Mouse (Mus musculus) hindbrain, embryonic 10.5 days (tissue): ENCODE measurements around the gene Rft1. TPM values are rescaled to one million over a fixed set of nuclear protein-coding genes. Genes with fewer than 3 reads are reported as not detected.

Experiments used
- DNase-seq: peaks from one replicate; pipeline ENCODE4 v3.0.0-alpha.2; 2017; ENCODE audit warnings: low spot score
- H3K27ac ChIP-seq: fragments of 300-500 bp; sonication (generic); 2 replicates; pipeline ENCODE4 v1.5.1; 2016; ENCODE audit warnings: mild to moderate bottlenecking, moderate library complexity
- H3K27me3 ChIP-seq: fragments of 300-500 bp; sonication (generic); 2 replicates; pipeline ENCODE4 v1.6.1; 2016; ENCODE audit warnings: mild to moderate bottlenecking; ENCODE audit not compliant: poor library complexity, insufficient read depth, severe bottlenecking
- H3K36me3 ChIP-seq: fragments of 300-500 bp; sonication (generic); 2 replicates; pipeline ENCODE4 v1.6.1; 2016; ENCODE audit warnings: mild to moderate bottlenecking, moderate library complexity
- H3K4me1 ChIP-seq: fragments of 300-500 bp; sonication (generic); replicated peaks from 2 replicates; pipeline ENCODE4 v1.6.1; 2016; ENCODE audit warnings: mild to moderate bottlenecking
- H3K4me3 ChIP-seq: fragments of 300-500 bp; sonication (generic); 2 replicates; pipeline ENCODE4 v1.5.1; 2016; ENCODE audit warnings: mild to moderate bottlenecking, moderate library complexity
- H3K9me3 ChIP-seq: fragments of 300-500 bp; sonication (generic); 2 replicates; pipeline ENCODE4 v1.6.1; 2016; ENCODE audit warnings: mild to moderate bottlenecking, moderate library complexity
- WGBS: fragments of 180-500 bp; shearing (Covaris S2); methylation state at CpG from one replicate; pipeline ENCODE4 v1.1.7; 2016; 5-methylcytosine and 5-hydroxymethylcytosine counted together
- polyA plus RNA-seq: library from polyadenylated mRNA; unstranded; fragments of >200 nt; fragmentation: Nextera tagmentation; extraction: Ambion mirVana; gene quantifications from 2 replicates; pipeline ENCODE4 v1.2.1, GENCODE M21; 2016

Gene Rft1
- polyA plus RNA-seq = 13.0 and 13.6 TPM in 2 replicates

DNA sequence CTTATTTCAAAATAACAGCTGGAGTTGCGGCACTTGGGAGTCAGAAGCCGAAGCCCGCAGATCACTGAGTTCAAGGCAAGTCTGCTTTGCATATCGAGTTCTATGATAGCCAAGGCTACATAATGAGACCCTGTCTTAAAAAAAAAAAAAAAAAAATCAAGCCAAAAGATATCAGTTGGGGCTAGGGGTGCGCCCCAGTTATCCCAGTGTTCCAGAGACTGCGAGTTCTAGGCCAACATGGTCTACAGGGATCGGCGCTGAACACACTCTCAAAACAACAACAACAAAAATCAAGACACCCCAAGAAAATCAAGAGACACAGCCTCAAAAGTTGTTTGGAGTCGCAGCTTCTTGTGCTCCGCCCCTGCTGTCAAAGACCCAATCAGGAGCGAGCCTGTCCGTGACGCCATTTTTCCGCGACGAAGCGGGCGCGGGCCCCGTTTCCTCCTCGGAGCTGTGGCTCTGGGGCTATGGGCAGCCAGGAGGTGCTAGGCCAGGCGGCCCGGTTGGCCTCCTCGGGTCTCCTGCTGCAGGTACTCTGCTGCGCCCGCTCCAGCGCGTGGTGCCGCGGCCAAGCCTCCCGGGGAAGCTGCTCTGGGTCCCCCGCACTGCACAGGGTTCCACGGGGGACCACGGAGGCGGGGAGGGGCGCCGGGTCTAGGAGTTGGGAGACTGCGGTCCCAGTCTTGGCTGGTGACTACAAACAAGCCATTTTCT is at the start of gene Rft1:
Gene Rft1 (plus strand): TSS at position 418 of the 717 bp plus-strand sequence.
- WGBS = 2% methylated on average over 38 of the region's 38 CpGs
- H3K27me3 ChIP-seq = no peaks in the 10 kb centered on the region
- peak; percentile 99 for DNase-seq

GRCm38 (mm10) chr14:30606817-30607216 is 47.3 kb upstream of the Rft1 start:
- H3K4me3 ChIP-seq = no peak overlapping the region
- H3K27me3 ChIP-seq = no peaks in the 10 kb centered on the region
- H3K27ac ChIP-seq = no peak overlapping the region
- peaks cover 20% of the 10 kb centered on the region for H3K4me1 ChIP-seq
- no peak for DNase-seq
- H3K9me3 ChIP-seq = no peaks in the 10 kb centered on the region
- peaks cover 38% of the 10 kb centered on the region for H3K36me3 ChIP-seq
- 89% methylated on average over 5 of the region's 5 CpGs for WGBS

More for the DNA sequence above, at the start of gene Rft1:
- Histone ChIP-seq H3K4me3 (peak within 1 kb of the TSS; percentile 98), H3K9me3 (no peaks in the 10 kb centered on the region), H3K4me1 (peaks cover 6% of the 10 kb centered on the region), H3K27ac (peak within 1 kb of the TSS; percentile 98), H3K36me3 (peaks cover 10% of the 10 kb centered on the region)

DNA sequence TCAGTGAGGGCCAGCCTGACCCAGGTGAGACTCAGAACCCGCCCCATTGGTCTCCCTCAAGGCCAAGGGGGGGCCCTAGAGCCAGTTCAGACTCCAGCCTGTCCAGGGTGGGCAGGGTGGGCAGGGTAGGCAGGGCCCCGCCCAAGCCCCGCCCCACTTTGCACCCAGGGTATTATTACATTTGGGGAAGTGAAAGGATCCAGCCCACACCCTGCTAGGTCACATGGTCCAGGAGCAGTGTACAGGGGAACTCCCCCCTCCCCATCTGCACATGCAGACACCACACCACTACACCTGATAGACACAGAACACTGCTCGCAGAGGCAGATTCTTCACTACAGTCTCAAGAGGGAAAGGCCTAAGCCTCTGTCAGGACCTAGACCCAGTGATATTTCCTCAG is 46.5 kb upstream of the Rft1 start:
- no peaks in the 10 kb centered on the region for H3K9me3 ChIP-seq
- peaks cover 29% of the 10 kb centered on the region for H3K36me3 ChIP-seq
- no peak for DNase-seq
- peaks cover 26% of the 10 kb centered on the region for H3K4me1 ChIP-seq
- no peak overlapping the region for H3K27ac ChIP-seq
- no peaks in the 10 kb centered on the region for H3K27me3 ChIP-seq
- 81% methylated on average over 4 of the region's 4 CpGs for WGBS
- no peak overlapping the region for H3K4me3 ChIP-seq

- H3K27me3 ChIP-seq = no peaks in the 10 kb centered on the region
- H3K4me3 ChIP-seq = no peak overlapping the region
- no peak for DNase-seq
- WGBS = 90% methylated on average over 6 of the region's 6 CpGs
- peaks cover 28% of the 10 kb centered on the region for H3K36me3 ChIP-seq
- H3K9me3 ChIP-seq = no peaks in the 10 kb centered on the region
- peaks cover 30% of the 10 kb centered on the region for H3K4me1 ChIP-seq
- no peak overlapping the region for H3K27ac ChIP-seq
Observed at GRCm38 (mm10) chr14:30608176-30608575, 46.0 kb upstream of the Rft1 start.

DNA sequence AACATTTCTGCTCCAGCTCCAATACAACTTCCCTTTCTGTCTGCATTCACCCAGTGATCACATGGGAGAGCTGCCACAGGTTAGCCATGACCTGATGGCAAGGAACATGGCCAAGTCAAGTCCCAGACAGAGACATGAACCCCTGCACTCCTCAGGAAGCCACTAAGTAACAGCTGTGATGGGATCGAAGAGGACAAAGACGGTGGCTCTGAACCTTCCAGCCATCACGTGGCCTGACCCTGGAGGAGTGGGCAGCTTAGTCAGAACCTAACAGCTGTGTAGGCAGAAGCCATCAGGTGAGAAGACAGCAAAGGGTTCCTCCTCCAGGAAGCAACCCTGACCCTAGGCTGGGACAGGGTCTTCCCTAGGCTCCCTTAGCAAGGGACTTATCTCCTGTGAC is 44.7 kb upstream of the Rft1 start:
- 89% methylated on average over 3 of the region's 3 CpGs for WGBS
- H3K9me3 ChIP-seq = no peaks in the 10 kb centered on the region
- no peak overlapping the region for H3K4me3 ChIP-seq
- peaks cover 28% of the 10 kb centered on the region for H3K36me3 ChIP-seq
- H3K4me1 ChIP-seq = peaks cover 30% of the 10 kb centered on the region
- H3K27me3 ChIP-seq = no peaks in the 10 kb centered on the region
- DNase-seq = no peak
- no peak overlapping the region for H3K27ac ChIP-seq

- H3K36me3 ChIP-seq = peaks cover 28% of the 10 kb centered on the region
- H3K4me1 ChIP-seq = peaks cover 33% of the 10 kb centered on the region
- DNase-seq = no peak
- no peak overlapping the region for H3K4me3 ChIP-seq
- WGBS = 63% methylated on average over 2 of the region's 2 CpGs
- H3K27ac ChIP-seq = no peak overlapping the region
- no peaks in the 10 kb centered on the region for H3K27me3 ChIP-seq
- no peaks in the 10 kb centered on the region for H3K9me3 ChIP-seq
Observed at GRCm38 (mm10) chr14:30610304-30610703, 43.9 kb upstream of the Rft1 start.

GRCm38 (mm10) chr14:30610940-30611339 is 43.2 kb upstream of the Rft1 start:
- H3K27ac ChIP-seq = peak overlapping the region; percentile 62; the same call in 1 of the 2 replicates
- H3K36me3 ChIP-seq = peaks cover 22% of the 10 kb centered on the region
- H3K27me3 ChIP-seq = no peaks in the 10 kb centered on the region
- no peaks in the 10 kb centered on the region for H3K9me3 ChIP-seq
- no peak for DNase-seq
- H3K4me3 ChIP-seq = no peak overlapping the region
- WGBS = 86% methylated on average over 3 of the region's 3 CpGs
- H3K4me1 ChIP-seq = peaks cover 33% of the 10 kb centered on the region

GRCm38 (mm10) chr14:30612523-30612922 is 41.6 kb upstream of the Rft1 start:
- Histone ChIP-seq H3K27me3 (no peaks in the 10 kb centered on the region), H3K27ac (peak overlapping the region; percentile 19; the same call in 1 of the 2 replicates), H3K36me3 (peaks cover 16% of the 10 kb centered on the region), H3K9me3 (no peaks in the 10 kb centered on the region), H3K4me1 (peaks cover 31% of the 10 kb centered on the region), H3K4me3 (no peak overlapping the region)
- peak; percentile 83 for DNase-seq
- WGBS = 17% methylated on average over 7 of the region's 7 CpGs

- H3K27ac ChIP-seq = peak overlapping the region; percentile 19; the same call in 1 of the 2 replicates
- H3K4me3 ChIP-seq = no peak overlapping the region
- 80% methylated on average over 2 of the region's 2 CpGs for WGBS
Observed at GRCm38 (mm10) chr14:30612962-30613715, 41.0 kb upstream of the Rft1 start.

GRCm38 (mm10) chr14:30616751-30617150 is 37.4 kb upstream of the Rft1 start:
- no peaks in the 10 kb centered on the region for H3K9me3 ChIP-seq
- H3K27ac ChIP-seq = no peak overlapping the region
- no peak for DNase-seq
- no peak overlapping the region for H3K4me3 ChIP-seq
- peaks cover 27% of the 10 kb centered on the region for H3K4me1 ChIP-seq
- H3K27me3 ChIP-seq = no peaks in the 10 kb centered on the region
- WGBS = 70% methylated on average over 2 of the region's 2 CpGs
- no peaks in the 10 kb centered on the region for H3K36me3 ChIP-seq

More at GRCm38 (mm10) chr14:30612962-30613715, 41.0 kb upstream of the Rft1 start:
- H3K4me1 ChIP-seq = peaks cover 30% of the 10 kb centered on the region
- peaks cover 12% of the 10 kb centered on the region; the same call in 1 of the 2 replicates for H3K36me3 ChIP-seq
- no peaks in the 10 kb centered on the region for H3K9me3 ChIP-seq
- H3K27me3 ChIP-seq = no peaks in the 10 kb centered on the region
- no peak for DNase-seq

DNA sequence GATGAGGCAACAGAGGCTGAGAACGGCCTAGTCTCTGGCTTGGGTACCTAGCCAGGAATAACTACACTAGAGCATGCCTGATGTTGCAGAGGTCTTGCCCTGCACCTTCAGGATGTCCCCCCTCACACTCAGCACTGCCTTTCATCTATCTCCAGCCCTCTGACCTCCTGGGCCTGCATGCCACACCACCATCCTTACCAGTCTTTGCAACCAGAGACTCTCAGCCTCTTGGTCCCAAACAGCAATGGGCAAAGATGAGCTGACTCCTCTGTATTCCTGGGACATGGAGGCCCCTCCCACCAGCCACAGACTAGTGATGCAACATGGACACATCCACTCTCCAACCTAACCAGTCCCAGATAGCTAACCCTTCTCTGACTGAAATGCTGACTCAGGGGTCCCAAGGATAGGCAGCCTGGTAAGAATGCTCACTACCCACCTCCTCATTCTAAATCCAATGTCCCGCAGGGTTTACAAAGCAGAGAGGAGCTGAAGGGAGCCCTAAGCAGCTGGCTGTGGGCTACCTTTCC is 35.3 kb upstream of the Rft1 start:
- Histone ChIP-seq H3K4me3 (no peak overlapping the region), H3K27me3 (no peaks in the 10 kb centered on the region), H3K36me3 (no peaks in the 10 kb centered on the region), H3K9me3 (no peaks in the 10 kb centered on the region), H3K4me1 (peaks cover 21% of the 10 kb centered on the region), H3K27ac (no peak overlapping the region; the same call in 1 of the 2 replicates)
- 89% methylated on average over 2 of the region's 2 CpGs for WGBS
- no peak for DNase-seq

GRCm38 (mm10) chr14:30619982-30620578 is 34.1 kb upstream of the Rft1 start:
- H3K9me3 ChIP-seq = no peaks in the 10 kb centered on the region
- no peak overlapping the region for H3K27ac ChIP-seq
- DNase-seq = no peak
- no peaks in the 10 kb centered on the region for H3K27me3 ChIP-seq
- H3K4me3 ChIP-seq = no peak overlapping the region
- peaks cover 31% of the 10 kb centered on the region for H3K4me1 ChIP-seq
- 85% methylated on average over 7 of the region's 7 CpGs for WGBS
- no peaks in the 10 kb centered on the region for H3K36me3 ChIP-seq
